Mouse (Mus musculus) granulocyte monocyte progenitor cell, adult 5-6 weeks (primary cell): ENCODE measurements at regions not wholly inside any gene's neighbourhood (a gene's known extent, or its start where the extent isn't known, plus 50 kb on each side); places are given as distances from the start of the nearest gene placed in this dataset.
A peak's percentile ranks its signal among the peaks of the same experiment; 100 is the strongest.

ENCODE experiments used
- ATAC-seq: replicated peaks from 2 replicates; pipeline ENCODE4 v1.8.0; 2016; ENCODE audit warnings: mild to moderate bottlenecking, moderate TSS enrichment, inconsistent platforms; ENCODE audit not compliant: poor library complexity, severe bottlenecking

- ATAC-seq: peak; percentile 68
Observed at GRCm38 (mm10) chr15:36866088-36866487, 141.5 kb downstream of the Zfp706 start.

GRCm38 (mm10) chr15:36865332-36865731 lies 142.2 kb downstream of the Zfp706 start:
- ATAC-seq: peak; percentile 47

GRCm38 (mm10) chr15:36864046-36864445 lies 143.5 kb downstream of the Zfp706 start:
- ATAC-seq: no peak

GRCm38 (mm10) chr15:36858711-36859110 lies 148.9 kb downstream of the Zfp706 start:
- no peak for ATAC-seq

- peak; percentile 58 for ATAC-seq
Observed at GRCm38 (mm10) chr15:36857622-36858021, 150.0 kb downstream of the Zfp706 start.

GRCm38 (mm10) chr15:36855550-36856131 lies 151.9 kb downstream of the Zfp706 start:
- ATAC-seq: no peak

- no peak for ATAC-seq
Observed at GRCm38 (mm10) chr15:36854900-36855321, 152.7 kb downstream of the Zfp706 start.

- peak; percentile 77 for ATAC-seq
Observed at GRCm38 (mm10) chr15:36852229-36852821, 155.2 kb downstream of the Zfp706 start.

GRCm38 (mm10) chr15:36848238-36848637 lies 159.3 kb downstream of the Zfp706 start:
- no peak for ATAC-seq

GRCm38 (mm10) chr15:36846806-36847205 lies 160.8 kb downstream of the Zfp706 start:
- ATAC-seq: no peak
